Mouse (Mus musculus) brain, embryonic 14.5 days (tissue): ENCODE measurements around the gene Hist2h3c1. TPM values are rescaled to one million over a fixed set of nuclear protein-coding genes. Genes with fewer than 3 reads are reported as not detected.
"Not testable (repeated sequence)": the region's sequence is repeated elsewhere in the genome, so short reads cannot be mapped to it uniquely, and the experiment has no call there.

ENCODE experiments used
- DNase-seq: peaks from one replicate; pipeline ENCODE4 v3.0.0-alpha.2; 2011; ENCODE audit warnings: low read depth
- CTCF ChIP-seq: fragments of 200-500 bp; IDR thresholded peaks from 2 replicates; pipeline ENCODE4 v1.5.1; 2012; ENCODE audit warnings: inconsistent platforms, mild to moderate bottlenecking, moderate library complexity, borderline replicate concordance; ENCODE audit not compliant: insufficient read depth, insufficient read length; ENCODE audit errors: extremely low read depth
- POLR2A ChIP-seq: fragments of 200-500 bp; IDR thresholded peaks from 2 replicates; pipeline ENCODE4 v1.6.1; 2012; ENCODE audit warnings: mild to moderate bottlenecking, inconsistent platforms, borderline replicate concordance; ENCODE audit not compliant: poor library complexity, insufficient read depth, insufficient read length, severe bottlenecking; ENCODE audit errors: extremely low read depth
- polyA plus RNA-seq: library from polyadenylated mRNA; depleted of rRNA; stranded (reverse); fragments of >200 nt; gene quantifications from 2 replicates; pipeline ENCODE4 v1.2.3, GENCODE M21; 2012

Gene Hist2h3c1
- polyA plus RNA-seq, 1 experiment: not detected

DNA sequence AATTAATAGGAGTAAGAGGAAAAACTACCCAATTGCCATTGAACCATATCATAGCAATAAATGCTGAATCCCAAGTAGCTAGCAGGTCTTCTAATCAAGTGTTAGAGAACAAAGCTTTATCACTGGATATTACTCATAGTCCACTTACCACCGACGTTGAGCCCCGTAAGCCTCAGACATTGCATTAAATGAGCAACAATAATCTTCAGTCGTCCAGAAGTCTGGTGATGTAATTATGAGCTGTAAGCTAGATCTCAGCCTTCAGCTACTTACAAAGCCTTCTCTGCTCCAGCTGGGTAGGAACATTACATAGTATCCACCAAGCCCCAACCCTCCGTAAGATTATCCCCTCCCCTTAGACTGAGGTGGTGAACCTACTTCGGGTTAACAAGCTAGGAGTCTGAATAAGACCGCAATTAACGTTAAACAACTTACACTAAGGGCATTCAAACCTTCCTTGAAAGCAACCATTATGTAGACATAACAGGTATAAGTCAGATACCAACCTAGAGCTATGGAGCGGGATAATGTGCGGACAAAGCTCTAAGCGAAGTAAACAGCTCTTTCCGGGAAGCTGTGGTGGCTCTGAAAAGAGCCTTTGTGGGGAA is 8.5 kb upstream of the Hist2h3c1 start:
- peak; percentile 41 for DNase-seq
- TF ChIP-seq CTCF (no peak), POLR2A (no peak)

DNA sequence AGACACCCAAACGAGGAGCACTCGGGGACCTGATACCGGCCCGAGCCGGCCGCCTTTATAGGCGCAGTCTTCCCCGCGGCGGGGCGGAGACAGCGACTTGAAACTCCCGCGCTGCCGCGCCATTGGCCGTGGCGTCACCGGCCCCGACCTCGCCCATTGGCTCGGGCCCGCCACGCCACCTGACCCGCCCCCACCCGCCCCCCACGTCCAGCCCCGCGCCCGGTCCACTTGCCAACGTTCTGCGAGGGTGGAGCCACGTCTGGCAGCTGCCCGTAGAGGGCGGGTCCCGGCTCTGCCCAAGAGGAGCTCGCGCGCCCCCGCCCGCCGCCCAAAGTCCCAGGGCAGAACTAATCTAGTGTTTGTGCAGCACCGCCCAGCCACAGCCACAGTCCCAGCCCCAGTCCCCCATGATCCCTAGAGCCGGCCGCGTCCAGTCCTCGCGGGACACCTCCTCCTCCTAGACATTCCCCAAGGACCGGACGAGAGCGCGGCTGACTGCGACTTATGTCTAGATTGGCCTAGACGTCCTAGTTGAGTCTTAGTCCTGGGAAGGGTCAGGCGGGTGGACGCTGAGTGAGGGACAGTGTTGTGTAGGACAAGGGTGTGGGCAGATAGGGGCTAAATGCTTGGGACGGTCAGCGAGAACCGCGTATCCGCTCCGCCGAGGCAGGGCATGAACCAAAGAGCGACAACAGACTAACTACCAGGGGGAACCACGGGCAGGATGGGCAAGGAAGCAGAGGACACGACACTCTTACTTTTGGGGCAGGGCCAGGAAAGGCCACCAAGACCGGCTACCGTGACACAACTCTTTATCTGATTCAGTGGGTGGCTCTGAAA is 7.3 kb upstream of the Hist2h3c1 start, which contains the start of gene Hist2h3c2:
Hist2h3c2 (minus strand) TSS at position 174 of the 840 bp plus-strand sequence.
- DNase-seq: not testable (repeated sequence)

GRCm38 (mm10) chr3:96239949-96240798 is 6.3 kb upstream of the Hist2h3c1 start, which contains the start of gene Hist2h2aa2:
Hist2h2aa2 (minus strand) TSS chr3:96240276.
- peak; percentile 91 for DNase-seq

DNA sequence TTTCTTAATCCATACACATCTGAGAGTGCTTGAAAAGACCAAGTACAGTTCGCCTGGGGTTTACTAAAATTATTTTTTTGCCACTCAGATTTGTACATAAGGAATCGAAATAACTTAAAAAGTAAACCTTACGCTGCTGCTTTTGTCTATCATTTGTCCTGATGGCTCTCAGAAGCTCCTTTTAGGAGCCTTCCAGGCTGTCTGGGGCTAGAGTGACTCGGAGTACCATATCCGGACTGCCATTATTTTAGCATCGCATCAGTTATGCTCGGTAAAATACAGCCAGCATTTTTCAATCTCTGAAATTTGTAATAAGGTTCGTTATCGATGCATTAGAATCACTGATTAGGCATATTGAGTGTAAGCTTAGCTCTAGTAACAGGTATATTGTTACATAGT is 5.7 kb upstream of the Hist2h3c1 start:
- no peak for DNase-seq
- no peak for TF ChIP-seq POLR2A

- no peak for DNase-seq
- TF ChIP-seq POLR2A (no peak), CTCF (no peak)
These were observed 2.4 kb upstream of the Hist2h3c1 start for GRCm38 (mm10) chr3:96243921-96244572.

DNA sequence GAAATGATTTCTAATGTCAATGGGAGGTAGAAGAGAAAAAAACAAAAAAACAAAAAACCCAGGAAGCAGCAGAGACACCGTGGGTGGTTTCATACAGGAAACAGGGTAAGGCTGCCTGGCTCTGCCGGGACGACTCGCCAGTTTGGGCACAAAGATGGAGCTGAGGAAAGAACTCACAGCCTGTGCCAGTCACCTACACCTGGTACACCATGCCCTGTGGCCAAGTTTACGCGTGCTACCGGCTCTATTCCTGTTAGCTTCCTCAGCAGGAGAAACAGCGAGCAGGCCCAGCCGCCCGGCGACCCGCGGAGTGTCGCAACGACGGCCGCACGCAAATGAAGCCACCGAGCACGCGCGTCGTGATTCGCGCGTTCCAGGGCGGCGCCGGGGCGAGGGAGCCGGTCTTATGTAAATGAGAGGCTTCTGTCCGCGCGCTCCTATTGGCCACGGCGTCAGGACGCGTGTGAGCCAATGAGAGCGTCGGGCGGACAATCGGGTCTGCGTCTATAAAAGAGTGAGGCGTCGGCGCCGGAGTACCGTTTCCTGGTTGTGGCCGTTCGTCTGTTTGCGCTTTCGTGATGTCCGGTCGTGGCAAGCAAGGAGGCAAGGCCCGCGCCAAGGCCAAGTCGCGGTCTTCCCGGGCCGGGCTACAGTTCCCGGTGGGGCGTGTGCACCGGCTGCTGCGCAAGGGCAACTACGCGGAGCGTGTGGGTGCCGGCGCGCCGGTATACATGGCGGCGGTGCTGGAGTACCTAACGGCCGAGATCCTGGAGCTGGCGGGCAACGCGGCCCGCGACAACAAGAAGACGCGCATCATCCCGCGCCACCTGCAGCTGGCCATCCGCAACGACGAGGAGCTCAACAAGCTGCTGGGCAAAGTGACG is 1.2 kb upstream of the Hist2h3c1 start, which contains the start of gene Hist2h2aa1:
Hist2h2aa1 (plus strand) TSS at position 495 of the 884 bp plus-strand sequence.
- DNase-seq: peak; percentile 87

GRCm38 (mm10) chr3:96246018-96246417 is 467 bp upstream of the Hist2h3c1 start:
- DNase-seq: not testable (repeated sequence)

DNA sequence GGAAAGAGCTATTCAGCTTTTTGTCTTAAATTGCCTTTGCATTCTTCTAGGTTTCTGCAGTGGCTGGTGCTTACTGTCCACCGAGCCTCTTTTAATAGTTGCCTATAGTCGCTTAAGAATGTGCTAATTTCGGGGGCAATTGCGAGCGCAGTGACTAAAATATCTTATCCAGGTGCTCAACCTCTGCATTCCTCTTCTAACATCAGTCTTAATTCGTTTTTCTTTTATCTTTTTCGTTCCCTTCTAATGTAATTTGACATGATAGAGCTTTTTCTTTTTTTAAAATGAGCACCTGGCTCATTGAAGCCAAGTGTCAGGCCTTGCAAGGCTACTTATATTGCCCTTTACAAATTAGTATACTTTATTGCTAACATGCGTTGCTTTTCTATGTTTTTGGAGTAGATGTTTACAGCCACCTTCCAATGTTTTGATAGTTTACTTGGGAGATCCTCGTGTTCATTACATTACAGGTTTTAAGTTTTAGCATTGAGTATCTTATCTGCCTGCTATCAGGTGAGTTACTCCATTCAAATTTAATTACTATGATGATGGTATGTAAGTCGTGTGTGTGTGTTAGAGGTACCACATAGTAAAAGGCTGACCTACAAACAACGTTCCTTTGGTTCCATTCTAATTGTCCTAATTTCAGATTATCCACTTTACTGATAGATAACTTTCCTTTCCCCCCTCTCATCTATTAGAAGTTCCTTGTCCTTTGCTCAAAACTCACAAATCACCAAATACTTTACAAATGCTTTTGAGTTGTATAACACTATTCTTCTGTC is 1.1 kb downstream of the Hist2h3c1 start:
- no peak for DNase-seq
- TF ChIP-seq CTCF: no peak
- no peak for TF ChIP-seq POLR2A

GRCm38 (mm10) chr3:96248141-96249033 is 1.9 kb downstream of the Hist2h3c1 start:
- DNase-seq: no peak
- TF ChIP-seq POLR2A: no peak
- TF ChIP-seq CTCF: no peak

DNA sequence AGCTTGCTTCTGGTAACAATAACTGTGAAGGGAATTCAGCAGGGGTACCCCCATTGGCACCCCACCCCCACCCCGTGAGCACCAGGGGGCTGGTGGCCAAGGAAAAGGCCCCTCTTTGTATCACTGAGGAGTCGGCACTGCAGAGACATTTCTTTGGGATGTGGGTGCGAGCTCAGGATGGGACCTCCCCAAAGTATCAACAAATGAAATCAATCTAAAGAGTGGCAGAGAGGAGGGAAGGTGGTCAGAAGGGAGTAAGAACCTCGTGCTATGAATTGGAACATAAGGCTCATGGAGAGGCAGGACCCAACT is 2.5 kb downstream of the Hist2h3c1 start:
- TF ChIP-seq POLR2A: no peak
- TF ChIP-seq CTCF: no peak
- no peak for DNase-seq
